Mouse (Mus musculus): ENCODE measurements around the gene Btg1.

Btg1 gene

GRCm38 (mm10) chr10:96609356-96610345 lies 7.2 kb upstream of the Btg1 start:
- DNase-seq (ENCODE audit: low spot score in 2 of 2): no peak

GRCm38 (mm10) chr10:96616001-96616708 lies 651 bp upstream of the Btg1 start:
- no peak for DNase-seq (ENCODE audit: low spot score in 2 of 2)

- DNase-seq (ENCODE audit: low spot score in 2 of 2): peak; percentile 63 to 65
Observed at GRCm38 (mm10) chr10:96617221-96617950, 580 bp downstream of the Btg1 start.

GRCm38 (mm10) chr10:96617951-96618575 lies 1.3 kb downstream of the Btg1 start:
- peak; percentile 71 to 79 for DNase-seq (ENCODE audit: low spot score in 2 of 2)

- DNase-seq (ENCODE audit: low spot score in 2 of 2): no peak
Observed at GRCm38 (mm10) chr10:96619951-96620889, 3.4 kb downstream of the Btg1 start.

GRCm38 (mm10) chr10:96620890-96621271 lies 4.1 kb downstream of the Btg1 start:
- DNase-seq (ENCODE audit: low spot score in 2 of 2): no peak

- no peak for DNase-seq (ENCODE audit: low spot score in 2 of 2)
Observed at GRCm38 (mm10) chr10:96621361-96621945, 4.6 kb downstream of the Btg1 start.

GRCm38 (mm10) chr10:96621980-96622645 lies 5.3 kb downstream of the Btg1 start:
- no peak for DNase-seq (ENCODE audit: low spot score in 2 of 2)

- DNase-seq (ENCODE audit: low spot score in 2 of 2): no peak
Observed at GRCm38 (mm10) chr10:96622761-96623632, 6.2 kb downstream of the Btg1 start.

- DNase-seq (ENCODE audit: low spot score in 2 of 2): no peak
Observed at GRCm38 (mm10) chr10:96623633-96624195, 6.9 kb downstream of the Btg1 start.

GRCm38 (mm10) chr10:96624406-96624805 lies 7.6 kb downstream of the Btg1 start:
- DNase-seq (ENCODE audit: low spot score in 2 of 2): no peak

- no peak for DNase-seq (ENCODE audit: low spot score in 2 of 2)
Observed at GRCm38 (mm10) chr10:96625061-96625460, 8.3 kb downstream of the Btg1 start.

GRCm38 (mm10) chr10:96625682-96626081 lies 8.9 kb downstream of the Btg1 start:
- DNase-seq (ENCODE audit: low spot score in 2 of 2): no peak

GRCm38 (mm10) chr10:96626120-96626750 lies 9.4 kb downstream of the Btg1 start:
- DNase-seq (ENCODE audit: low spot score in 2 of 2): no peak

GRCm38 (mm10) chr10:96627332-96627731 lies 10.5 kb downstream of the Btg1 start:
- DNase-seq (ENCODE audit: low spot score in 2 of 2): no peak

GRCm38 (mm10) chr10:96628100-96628912 lies 11.5 kb downstream of the Btg1 start:
- DNase-seq (ENCODE audit: low spot score in 2 of 2): no peak

- no peak for DNase-seq (ENCODE audit: low spot score in 2 of 2)
Observed at GRCm38 (mm10) chr10:96628913-96629199, 12.1 kb downstream of the Btg1 start.

All from right cerebral cortex, postnatal 10 days (tissue).